Mouse (Mus musculus): Measurements from ENCODE around the gene Bmp8b. TPM values are rescaled to one million over a fixed set of nuclear protein-coding genes. Genes with fewer than 3 reads are reported as not detected.

The Bmp8b gene
- polyA plus RNA-seq, 1 experiment: 1.3 TPM

Other genes with a start within 250 kb of the Bmp8b start
- 129 and 179 TPM in 2 replicates for gene Cap1, start 219.1 kb upstream of the Bmp8b start, polyA plus RNA-seq (2012; rRNA removed)
- 3.7 and 5.0 TPM in 2 replicates for gene Mfsd2a, start 144.0 kb upstream of the Bmp8b start, polyA plus RNA-seq (2012; rRNA removed)
- 50.5 and 53.6 TPM in 2 replicates for gene Mycl, start 109.5 kb upstream of the Bmp8b start, polyA plus RNA-seq (2012; rRNA removed)
- 15.9 and 16.2 TPM in 2 replicates for gene Trit1, start 88.6 kb upstream of the Bmp8b start, polyA plus RNA-seq (2012; rRNA removed)
- 0.21 and 0.33 TPM in 2 replicates for gene Oxct2b, start 11.1 kb downstream of the Bmp8b start, polyA plus RNA-seq (2012; rRNA removed)
- 35.6 and 35.8 TPM in 2 replicates for gene Ppie, start 34.8 kb downstream of the Bmp8b start, polyA plus RNA-seq (2012; rRNA removed)
- 0.12 TPM in 2 replicates for gene Hpcal4, start 78.1 kb downstream of the Bmp8b start, polyA plus RNA-seq (2012; rRNA removed)
- 0.04 and 0.22 TPM in 2 replicates for gene Nt5c1a, start 96.3 kb downstream of the Bmp8b start, polyA plus RNA-seq (2012; rRNA removed)
- 2.0 and 3.3 TPM in 2 replicates for gene Heyl, start 128.4 kb downstream of the Bmp8b start, polyA plus RNA-seq (2012; rRNA removed)
- 46.1 and 56.9 TPM in 2 replicates for gene Pabpc4, start 157.2 kb downstream of the Bmp8b start, polyA plus RNA-seq (2012; rRNA removed)
- gene Oxct2a, start 218.5 kb downstream of the Bmp8b start, polyA plus RNA-seq (2012; rRNA removed): 0.10 TPM in 1 of 2 replicates, not detected in the other
- 1.4 and 1.9 TPM in 2 replicates for gene Bmp8a, start 238.1 kb downstream of the Bmp8b start, polyA plus RNA-seq (2012; rRNA removed)